Mouse (Mus musculus) forebrain, embryonic 11.5 days (tissue): ENCODE measurements around the gene Fgf22. TPM values are rescaled to one million over a fixed set of nuclear protein-coding genes. Genes with fewer than 3 reads are reported as not detected.
A peak's percentile ranks its signal among the peaks of the same experiment; 100 is the strongest.

ENCODE experiments used
- ATAC-seq: fragments of 200-750 bp; cut with Nextera tagmentation; replicated peaks from 2 replicates; pipeline ENCODE4 v1.8.0; 2017; ENCODE audit warnings: moderate TSS enrichment; ENCODE audit not compliant: low FRiP score
- DNase-seq: peaks from one replicate; pipeline ENCODE4 v3.0.0-alpha.2; 2017; ENCODE audit warnings: low spot score
- H3K27ac ChIP-seq: fragments of 300-500 bp; sonication (generic); 2 replicates; pipeline ENCODE4 v1.5.1; 2014; ENCODE audit warnings: low read depth, low read length
- H3K27me3 ChIP-seq: fragments of 300-500 bp; sonication (generic); 2 replicates; pipeline ENCODE4 v1.6.1; 2014; ENCODE audit warnings: mild to moderate bottlenecking, low read length, mixed read lengths; ENCODE audit not compliant: control insufficient read depth, insufficient read depth
- H3K36me3 ChIP-seq: fragments of 300-500 bp; sonication (generic); 2 replicates; pipeline ENCODE4 v1.6.1; 2014; ENCODE audit warnings: mild to moderate bottlenecking, low read length, moderate library complexity, mixed read lengths; ENCODE audit not compliant: control insufficient read depth, insufficient read depth
- H3K4me1 ChIP-seq: fragments of 300-500 bp; sonication (generic); replicated peaks from 2 replicates; pipeline ENCODE4 v1.6.1; 2014; ENCODE audit warnings: low read length, mixed read lengths; ENCODE audit not compliant: control insufficient read depth, insufficient read depth
- H3K4me2 ChIP-seq: fragments of 300-500 bp; sonication (generic); 2 replicates; pipeline ENCODE4 v1.6.1; 2014; ENCODE audit warnings: low read depth, mild to moderate bottlenecking, low read length, moderate library complexity, mixed read lengths; ENCODE audit not compliant: severe bottlenecking
- H3K4me3 ChIP-seq: fragments of 300-500 bp; sonication (generic); 2 replicates; pipeline ENCODE4 v1.5.1; 2014; ENCODE audit warnings: low read depth, low read length
- H3K9ac ChIP-seq: fragments of 300-500 bp; sonication (generic); 2 replicates; pipeline ENCODE4 v1.6.1; 2014; ENCODE audit warnings: low read length
- H3K9me3 ChIP-seq: fragments of 300-500 bp; sonication (generic); 2 replicates; pipeline ENCODE4 v1.6.1; 2016; ENCODE audit warnings: low read length, mixed read lengths; ENCODE audit not compliant: control insufficient read depth
- WGBS: fragments of 180-500 bp; shearing (Covaris S2); extraction: QIAGEN DNeasy Blood & Tissue Kit; methylation state at CpG from one replicate; pipeline ENCODE4 v1.1.7; 2014; 5-methylcytosine and 5-hydroxymethylcytosine counted together
- polyA plus RNA-seq: library from polyadenylated mRNA; unstranded; fragments of >200 nt; fragmentation: Nextera tagmentation; extraction: Ambion mirVana; gene quantifications from 2 replicates; pipeline ENCODE4 v1.2.1, GENCODE M21; 2014

Gene Fgf22
- polyA plus RNA-seq, 1 experiment from 2014 or later: 0.36 TPM

DNA sequence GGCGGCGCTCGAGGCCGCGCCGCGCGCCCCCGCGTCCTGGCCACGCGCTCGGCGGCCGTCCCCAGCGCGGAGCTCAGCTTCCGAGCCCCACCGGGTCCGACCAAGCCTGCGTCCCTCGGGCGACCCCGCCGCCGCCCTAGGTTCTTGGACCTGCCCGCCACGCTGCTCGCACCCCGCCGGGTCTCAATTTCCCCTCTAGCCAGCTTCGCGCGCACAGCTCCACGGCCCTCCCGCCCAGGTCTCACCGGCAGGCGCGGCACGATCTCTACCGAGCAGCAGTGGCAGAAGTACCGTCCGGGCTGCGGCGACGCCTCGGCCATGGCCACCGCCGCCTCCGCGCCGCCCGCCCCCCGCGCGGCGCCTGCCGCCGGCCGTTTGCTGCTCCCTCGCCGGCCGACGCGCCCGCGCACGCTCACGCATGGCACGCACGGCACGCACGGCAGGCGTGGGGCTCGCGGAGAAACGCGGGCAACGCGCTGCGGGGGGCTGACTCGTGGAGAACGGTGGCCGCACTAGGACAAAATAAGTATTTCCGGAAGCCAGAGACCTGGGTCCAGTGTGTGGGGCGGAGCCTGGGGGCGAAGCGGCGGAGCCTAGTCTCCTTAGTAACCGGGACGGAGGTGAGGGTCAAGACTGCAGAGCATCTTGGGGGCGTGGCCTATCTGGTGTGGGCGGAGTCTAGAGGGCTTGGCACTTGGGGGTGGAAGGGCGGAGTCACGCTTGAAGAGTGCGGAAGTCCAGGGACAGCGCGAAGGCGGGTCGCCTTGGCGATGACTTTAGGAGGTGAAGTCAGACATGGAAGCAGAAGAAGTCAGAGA is 11.8 kb downstream of the Fgf22 start, which contains the start of gene Rnf126:
Rnf126 (minus strand) TSS at position 445 of the 818 bp plus-strand sequence.
- Histone ChIP-seq H3K9ac (peak within 1 kb of the TSS; percentile 96), H3K4me2 (peak within 1 kb of the TSS; percentile 91), H3K27ac (peak within 1 kb of the TSS; percentile 88), H3K36me3 (peaks cover 1% of the 10 kb centered on the region; the same call in 1 of the 2 replicates), H3K9me3 (no peaks in the 10 kb centered on the region), H3K4me3 (peak within 1 kb of the TSS; percentile 96), H3K27me3 (no peaks in the 10 kb centered on the region), H3K4me1 (peaks cover 10% of the 10 kb centered on the region)
- DNase-seq (peak; percentile 99), ATAC-seq (peak; percentile 92)
- under 1% methylated on average over 84 of the region's 101 CpGs for WGBS

DNA sequence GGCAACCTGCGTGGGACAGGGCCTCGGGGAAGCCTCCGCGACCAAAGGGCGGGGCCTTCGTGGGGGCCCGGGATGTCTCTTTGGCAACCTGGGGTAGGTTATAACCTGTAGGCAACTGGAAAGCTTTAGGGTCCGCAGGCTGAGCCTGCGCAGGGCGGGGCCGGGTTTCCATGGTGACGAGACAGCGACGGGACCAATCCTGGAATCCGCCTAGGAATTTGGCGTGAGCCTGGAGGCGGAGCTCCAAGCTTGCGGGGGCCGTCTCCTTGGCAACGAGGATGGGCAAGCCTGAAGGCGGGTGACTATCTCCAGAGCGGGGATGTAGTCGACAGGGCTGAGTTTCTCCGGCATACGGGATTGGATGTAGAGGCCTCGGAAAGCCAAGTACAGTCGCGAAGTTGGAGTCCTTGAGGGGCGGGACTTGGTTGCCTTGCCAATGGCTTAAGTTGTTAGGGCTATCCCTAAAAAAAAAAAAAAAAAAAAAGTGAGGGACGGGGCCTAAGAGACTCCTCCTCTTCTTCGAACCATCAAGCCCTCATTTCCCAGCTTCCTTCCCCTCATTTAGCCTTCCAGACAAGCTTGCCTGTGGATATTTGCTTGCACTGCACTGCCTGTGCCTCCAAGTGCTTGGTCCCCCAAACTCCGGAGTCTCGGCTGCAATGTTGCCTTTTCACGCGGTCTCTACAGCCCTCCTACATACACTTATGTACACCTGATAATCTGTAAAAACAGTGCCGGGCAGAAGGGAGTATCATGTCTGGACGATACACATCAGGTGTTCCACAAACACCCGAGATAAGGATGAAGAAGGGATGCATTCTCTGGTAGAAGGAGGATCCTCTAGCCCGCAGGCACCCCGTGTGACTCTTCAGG is 12.7 kb downstream of the Fgf22 start:
- peak overlapping the region; percentile 91 for H3K4me2 ChIP-seq
- peak; percentile 86 for ATAC-seq
- H3K4me3 ChIP-seq: peak overlapping the region; percentile 96
- no peaks in the 10 kb centered on the region for H3K9me3 ChIP-seq
- H3K27me3 ChIP-seq: no peaks in the 10 kb centered on the region
- H3K36me3 ChIP-seq: no peaks in the 10 kb centered on the region
- H3K4me1 ChIP-seq: peaks cover 10% of the 10 kb centered on the region
- H3K27ac ChIP-seq: peak overlapping the region; percentile 88
- DNase-seq: peak; percentile 96
- 11% methylated on average over 40 of the region's 40 CpGs for WGBS
- H3K9ac ChIP-seq: peak overlapping the region; percentile 35; the same call in 1 of the 2 replicates

DNA sequence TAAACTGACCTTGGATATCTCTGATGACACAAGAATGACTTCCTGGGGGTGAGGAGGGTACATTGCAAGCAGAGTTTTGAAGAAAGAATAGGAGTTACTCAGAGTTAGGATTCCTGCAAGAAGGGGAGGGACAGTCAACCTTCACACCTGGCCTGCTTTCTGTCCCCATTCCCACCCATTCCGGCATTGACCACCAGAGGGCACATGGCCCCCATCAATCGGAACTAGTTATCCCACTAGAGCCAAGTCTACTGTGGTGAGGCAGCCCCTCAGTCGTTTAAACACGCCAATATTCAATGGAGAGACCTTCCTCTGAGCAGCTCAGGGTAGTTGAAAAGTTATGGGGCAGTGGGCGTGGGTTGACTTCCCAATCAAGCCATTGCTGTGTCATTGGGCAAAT is 13.5 kb downstream of the Fgf22 start:
- Histone ChIP-seq H3K4me2 (no peak overlapping the region), H3K27ac (no peak overlapping the region), H3K9me3 (no peaks in the 10 kb centered on the region), H3K4me1 (peaks cover 10% of the 10 kb centered on the region), H3K4me3 (no peak overlapping the region), H3K36me3 (no peaks in the 10 kb centered on the region), H3K27me3 (no peaks in the 10 kb centered on the region), H3K9ac (no peak overlapping the region)
- ATAC-seq: no peak
- peak; percentile 89 for DNase-seq
- WGBS: under 1% methylated on average over 5 of the region's 5 CpGs

DNA sequence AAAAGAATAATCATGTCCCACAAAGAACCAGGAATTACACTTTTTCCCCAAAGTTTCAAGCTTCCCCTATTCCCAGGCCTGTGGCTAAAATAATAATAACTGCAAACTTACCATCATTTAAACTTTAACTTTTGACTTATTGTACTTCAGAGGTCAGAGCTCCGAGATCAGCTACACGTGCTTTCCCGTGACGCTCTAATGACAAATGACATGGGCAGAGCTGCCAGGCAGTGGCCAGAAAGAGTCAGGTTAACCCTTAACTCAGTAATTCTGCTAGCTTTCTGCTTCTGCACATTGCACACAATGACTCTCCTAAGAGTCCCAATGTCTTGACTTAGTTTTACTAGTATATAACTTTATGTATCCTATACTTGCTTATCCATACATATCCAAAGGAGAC is 14.5 kb downstream of the Fgf22 start:
- H3K36me3 ChIP-seq: no peaks in the 10 kb centered on the region
- no peak overlapping the region for H3K9ac ChIP-seq
- H3K4me2 ChIP-seq: no peak overlapping the region
- no peak overlapping the region for H3K27ac ChIP-seq
- 80% methylated on average over 4 of the region's 4 CpGs for whole genome bisulfite sequencing
- no peak overlapping the region for H3K4me3 ChIP-seq
- H3K4me1 ChIP-seq: peaks cover 10% of the 10 kb centered on the region
- no peaks in the 10 kb centered on the region for H3K27me3 ChIP-seq
- H3K9me3 ChIP-seq: no peaks in the 10 kb centered on the region
- ATAC-seq (no peak), DNase-seq (no peak)

DNA sequence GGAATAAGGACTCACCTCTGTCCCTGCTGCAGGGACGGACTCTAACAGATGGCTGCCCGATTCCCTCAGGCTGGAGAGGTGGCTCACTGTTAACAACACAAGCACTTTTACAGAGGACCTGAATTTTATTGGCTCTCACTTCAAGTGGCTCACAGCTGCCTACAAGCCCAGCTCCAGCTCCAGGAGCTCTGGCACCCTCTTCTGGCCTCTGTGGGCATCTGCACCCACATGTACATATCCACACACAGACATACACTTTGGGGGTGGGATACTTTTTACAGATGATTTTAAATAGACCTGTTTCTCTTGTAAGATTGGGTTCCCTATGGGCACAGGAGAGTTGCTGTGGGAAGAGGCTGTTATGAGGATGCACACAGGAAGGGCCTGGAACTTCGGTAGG is 17.4 kb downstream of the Fgf22 start:
- Histone ChIP-seq H3K9ac (no peak overlapping the region), H3K4me1 (peaks cover 8% of the 10 kb centered on the region; the same call in 1 of the 2 replicates), H3K36me3 (no peaks in the 10 kb centered on the region), H3K9me3 (peaks cover 6% of the 10 kb centered on the region; the same call in 1 of the 2 replicates), H3K27me3 (peaks cover 7% of the 10 kb centered on the region), H3K4me3 (no peak overlapping the region), H3K27ac (no peak overlapping the region), H3K4me2 (no peak overlapping the region)
- no peak for DNase-seq
- ATAC-seq: no peak
- WGBS: 88% methylated on average over 3 of the region's 3 CpGs

DNA sequence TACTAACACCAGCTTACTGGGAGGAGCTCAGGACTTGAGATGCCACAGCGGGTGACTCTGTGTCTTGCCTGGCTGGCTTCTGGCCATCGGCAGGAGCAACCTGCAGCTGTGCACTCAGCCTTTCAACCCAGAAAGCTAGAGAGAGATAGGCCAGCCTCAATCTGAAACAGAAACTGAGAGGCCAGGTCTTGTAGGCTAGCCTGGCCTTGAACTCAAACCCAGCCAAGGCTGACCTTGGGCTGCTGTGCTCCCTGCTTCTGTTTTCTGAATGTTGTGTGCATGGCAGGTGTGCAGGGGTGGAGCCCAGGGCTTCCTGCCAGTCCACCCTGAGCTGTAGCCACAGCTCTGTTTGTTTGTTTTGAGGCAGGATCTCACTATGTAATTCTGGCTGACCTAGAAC is 18.3 kb downstream of the Fgf22 start:
- Histone ChIP-seq H3K27me3 (peaks cover 16% of the 10 kb centered on the region), H3K4me3 (no peak overlapping the region), H3K9ac (no peak overlapping the region), H3K36me3 (no peaks in the 10 kb centered on the region), H3K4me1 (peaks cover 8% of the 10 kb centered on the region; the same call in 1 of the 2 replicates), H3K9me3 (peaks cover 6% of the 10 kb centered on the region; the same call in 1 of the 2 replicates), H3K27ac (no peak overlapping the region), H3K4me2 (no peak overlapping the region)
- whole genome bisulfite sequencing: 88% methylated on average over 2 of the region's 2 CpGs
- DNase-seq (no peak), ATAC-seq (no peak)

DNA sequence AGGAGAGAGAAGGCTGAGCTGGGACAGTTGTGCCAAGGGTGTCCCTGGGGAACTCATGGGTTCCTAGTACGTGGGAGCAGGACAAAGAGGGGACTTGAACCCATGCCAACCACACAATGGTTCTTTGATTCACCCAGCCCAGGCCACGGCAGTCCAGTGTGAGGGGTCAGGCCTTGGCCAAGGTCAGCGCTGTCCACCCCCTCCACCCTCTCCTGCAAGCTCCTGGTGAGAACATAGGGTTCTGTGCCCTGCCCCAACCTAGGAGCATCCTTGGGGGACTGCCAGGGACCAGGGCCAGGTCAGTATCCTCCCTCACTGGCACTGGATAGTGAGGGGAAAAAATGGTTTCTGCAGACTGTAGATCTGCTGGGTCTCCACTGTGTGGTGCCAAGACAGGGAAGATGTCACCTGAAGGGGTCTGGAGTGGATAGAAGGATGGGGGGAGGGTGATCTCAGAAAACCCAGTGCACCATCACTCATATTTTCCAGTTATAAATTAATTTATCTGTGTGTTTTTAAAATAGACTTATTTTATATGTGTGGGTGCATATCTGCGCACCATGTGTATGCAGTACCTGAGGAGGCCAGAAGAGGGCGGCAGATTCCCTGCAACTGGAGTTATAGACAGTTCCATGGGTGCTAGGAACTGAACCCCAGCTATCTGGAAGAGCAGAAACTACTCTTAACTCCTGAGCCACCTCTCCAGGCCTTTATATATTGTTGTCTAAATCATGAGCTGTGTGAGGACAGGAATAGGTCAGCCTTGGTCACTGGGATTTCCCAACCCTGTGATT is 19.8 kb downstream of the Fgf22 start:
- H3K27me3 ChIP-seq: peaks cover 30% of the 10 kb centered on the region
- no peak for ATAC-seq
- no peak for DNase-seq
- peaks cover 10% of the 10 kb centered on the region for H3K4me1 ChIP-seq
- H3K9ac ChIP-seq: no peak overlapping the region
- H3K27ac ChIP-seq: no peak overlapping the region
- no peak overlapping the region for H3K4me3 ChIP-seq
- 75% methylated on average over 5 of the region's 5 CpGs for WGBS
- H3K4me2 ChIP-seq: no peak overlapping the region
- peaks cover 6% of the 10 kb centered on the region; the same call in 1 of the 2 replicates for H3K9me3 ChIP-seq
- no peaks in the 10 kb centered on the region for H3K36me3 ChIP-seq

DNA sequence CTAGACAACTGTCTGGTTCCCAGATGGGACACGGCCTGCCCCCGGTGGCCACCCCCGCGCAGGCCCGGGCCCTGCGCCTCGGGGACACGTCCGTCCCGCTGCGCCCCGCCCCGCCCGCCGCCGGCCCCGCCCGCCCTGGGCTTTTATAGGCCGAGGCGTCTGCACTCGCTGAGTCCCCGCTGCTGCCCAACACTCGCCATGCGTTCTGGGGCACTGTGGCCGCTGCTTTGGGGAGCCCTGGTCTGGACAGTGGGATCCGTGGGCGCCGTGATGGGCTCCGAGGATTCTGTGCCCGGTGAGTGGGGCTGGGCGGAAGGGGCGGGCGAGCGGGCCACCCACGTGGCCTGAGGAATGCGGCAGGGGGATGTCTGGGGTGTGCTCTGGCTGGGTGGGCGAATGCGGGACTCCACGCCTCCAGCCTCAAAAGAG is 22.2 kb downstream of the Fgf22 start, which contains the start of gene Fstl3:
Fstl3 (plus strand) TSS at position 170 of the 429 bp plus-strand sequence.
- Histone ChIP-seq H3K9me3 (peaks cover 6% of the 10 kb centered on the region; the same call in 1 of the 2 replicates), H3K27me3 (peaks cover 34% of the 10 kb centered on the region), H3K27ac (no peak within 1 kb of the TSS), H3K4me3 (peak within 1 kb of the TSS; percentile 25), H3K4me1 (peaks cover 15% of the 10 kb centered on the region), H3K4me2 (peak within 1 kb of the TSS; percentile 51), H3K36me3 (no peaks in the 10 kb centered on the region), H3K9ac (peak within 1 kb of the TSS; percentile 50)
- peak; percentile 61 for DNase-seq
- WGBS: 2% methylated on average over 39 of the region's 39 CpGs
- no peak for ATAC-seq
